Mouse (Mus musculus): ENCODE results near the gene Dupd1.
"Not testable (repeated sequence)": the region's sequence is repeated elsewhere in the genome, so short reads cannot be mapped to it uniquely, and the experiment has no call there.

Gene Dupd1

DNA sequence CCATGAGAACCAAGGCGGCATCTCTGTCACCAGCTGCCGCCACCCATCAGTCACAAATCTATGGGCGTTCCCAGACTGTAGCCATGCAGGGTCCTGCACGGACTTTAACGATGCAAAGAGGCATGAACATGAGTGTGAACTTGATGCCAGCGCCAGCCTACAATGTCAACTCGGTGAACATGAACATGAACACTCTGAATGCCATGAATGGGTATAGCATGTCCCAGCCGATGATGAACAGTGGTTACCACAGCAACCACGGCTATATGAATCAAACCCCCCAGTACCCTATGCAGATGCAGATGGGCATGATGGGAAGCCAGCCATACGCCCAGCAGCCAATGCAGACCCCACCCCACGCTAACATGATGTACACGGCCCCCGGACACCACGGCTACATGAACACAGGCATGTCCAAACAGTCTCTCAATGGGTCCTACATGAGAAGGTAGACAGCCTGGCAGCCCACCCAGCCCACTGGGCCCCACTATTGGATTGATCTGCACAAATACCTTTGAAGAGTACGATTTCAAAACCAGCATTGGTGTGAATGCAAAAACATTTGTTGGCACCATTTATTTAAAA is 43.9 kb downstream of the Dupd1 start:
- DNase-seq = not testable (repeated sequence)

- no peak for DNase-seq
These were observed 44.5 kb downstream of the Dupd1 start for GRCm38 (mm10) chr14:21669633-21670421.

DNA sequence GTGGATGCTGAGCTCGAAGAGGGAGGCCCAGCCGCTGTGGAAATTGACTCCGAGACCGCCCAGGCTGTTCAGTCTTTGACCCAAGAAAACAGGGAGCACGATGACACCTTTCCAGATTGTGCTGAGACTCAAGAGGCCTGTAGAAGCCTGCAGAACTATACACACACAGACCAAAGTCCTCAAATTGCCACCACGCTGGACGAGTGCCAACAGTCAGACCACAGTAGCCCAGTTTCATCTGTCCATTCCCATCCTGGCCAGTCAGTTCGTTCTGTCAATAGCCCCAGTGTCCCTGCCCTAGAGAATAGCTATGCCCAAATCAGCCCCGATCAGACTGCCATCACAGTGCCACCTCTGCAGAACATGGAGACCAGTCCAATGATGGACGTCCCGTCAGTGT is 45.2 kb downstream of the Dupd1 start:
- DNase-seq = no peak

- peak; percentile 37 to 43 for DNase-seq
These were observed 51.8 kb downstream of the Dupd1 start for GRCm38 (mm10) chr14:21662465-21663142.

DNA sequence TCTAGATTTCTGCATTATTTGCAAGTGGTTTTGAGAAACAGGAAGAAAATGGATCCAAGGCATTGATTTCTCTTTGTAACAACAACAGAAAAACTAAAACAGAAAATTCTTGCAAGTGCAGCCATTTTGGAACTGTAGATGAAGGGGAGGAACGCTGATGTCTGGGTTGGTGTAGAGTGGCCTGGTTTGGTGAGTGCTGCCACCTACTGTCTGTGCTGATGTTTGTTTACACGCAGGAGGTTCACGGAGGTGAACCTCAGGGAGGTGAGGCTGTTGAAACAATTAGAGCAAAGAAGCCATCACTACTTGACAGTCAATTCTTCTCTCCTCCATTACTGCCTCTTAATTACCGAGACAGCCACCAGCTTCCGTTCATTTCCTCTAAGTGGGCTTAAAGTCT is 54.7 kb downstream of the Dupd1 start:
- DNase-seq = peak; percentile 20 to 68

- no peak for DNase-seq
These were observed 55.2 kb downstream of the Dupd1 start for GRCm38 (mm10) chr14:21659155-21659554.

DNA sequence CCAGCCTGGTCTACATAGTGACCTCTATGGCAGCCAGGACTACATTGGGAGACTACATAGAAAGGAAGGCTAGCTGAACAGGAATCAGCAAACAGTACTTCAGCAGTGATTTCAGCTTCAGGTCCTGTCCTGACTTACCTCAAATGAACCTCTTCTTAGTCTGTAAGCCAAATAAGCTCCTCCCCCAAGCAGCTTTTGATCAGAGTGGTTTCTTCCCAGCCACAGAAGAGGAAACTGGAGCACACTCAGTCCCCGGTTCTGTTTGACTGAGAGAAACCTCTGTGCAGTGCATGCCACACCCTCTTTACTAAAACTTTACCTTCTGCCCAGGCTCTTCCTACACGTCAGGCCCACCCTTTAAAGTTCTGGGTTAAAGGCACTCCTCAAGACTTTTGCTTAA is 60.6 kb downstream of the Dupd1 start:
- no peak for DNase-seq

DNA sequence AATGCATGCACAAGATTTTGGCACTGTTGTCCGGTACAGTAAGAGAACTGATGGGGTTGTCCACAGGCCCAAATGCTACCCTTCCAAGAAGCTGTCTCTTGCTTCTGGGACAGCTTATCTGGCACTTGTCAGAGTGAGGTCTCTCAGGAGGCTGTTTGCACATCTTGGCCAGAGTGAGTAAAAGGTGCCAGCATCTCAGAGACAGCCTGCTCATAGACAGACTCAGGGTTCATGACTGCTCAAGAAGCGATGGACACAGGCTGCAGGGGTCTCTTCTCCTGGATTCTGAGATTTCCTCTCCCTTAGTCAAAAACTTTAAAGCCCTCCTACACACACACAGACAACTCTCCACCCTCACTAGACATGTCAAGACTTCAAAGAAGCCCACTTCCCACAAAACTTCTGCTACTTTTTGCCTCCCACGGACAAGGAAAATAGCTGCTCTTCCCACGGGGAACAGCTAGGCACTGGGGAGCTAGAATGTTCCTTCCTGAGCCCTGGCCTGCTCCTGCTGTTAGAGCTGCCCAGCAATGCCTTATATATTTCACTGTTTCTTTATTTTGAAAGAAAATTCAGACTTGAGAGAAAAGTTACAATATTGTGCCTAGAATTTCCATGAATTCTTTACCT is 73.5 kb downstream of the Dupd1 start:
- DNase-seq = no peak

DNA sequence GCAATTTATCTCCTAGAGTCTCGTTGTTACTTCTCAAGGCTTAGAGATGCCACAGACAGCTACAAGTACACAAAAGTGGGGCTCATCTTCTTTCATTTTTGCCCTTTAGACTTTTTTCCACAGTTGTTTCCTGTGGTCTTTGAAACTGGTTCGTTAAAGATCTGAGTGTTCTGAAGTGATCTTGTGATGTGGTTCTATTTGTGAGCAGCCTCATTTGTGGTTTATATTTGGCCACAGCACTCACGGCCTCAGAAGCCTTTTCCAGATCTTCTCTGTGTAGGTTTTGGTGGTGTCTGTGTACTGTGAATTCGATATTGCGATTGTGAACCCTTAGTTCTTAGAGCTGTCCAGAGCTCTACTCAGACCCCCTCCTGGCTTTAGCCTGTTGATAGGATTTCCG is 77.8 kb downstream of the Dupd1 start:
- no peak for DNase-seq

GRCm38 (mm10) chr14:21631665-21632200 is 82.6 kb downstream of the Dupd1 start:
- DNase-seq = no peak

Data from kidney, adult 8-10 months (tissue).